Mouse (Mus musculus): ENCODE data around the gene Mettl3.
"Not testable (repeated sequence)": the region's sequence is repeated elsewhere in the genome, so short reads cannot be mapped to it uniquely, and the experiment has no call there.

Gene Mettl3

GRCm38 (mm10) chr14:52304644-52305271, at the start of gene Mettl3:
Mettl3 (minus strand) TSS chr14:52305128.
- peak; percentile 91 for DNase-seq (ENCODE audit: extremely low read depth, low read depth)

GRCm38 (mm10) chr14:52339512-52339852, 34.6 kb upstream of the Mettl3 start:
- no peak for DNase-seq (ENCODE audit: extremely low read depth, low read depth)

GRCm38 (mm10) chr14:52338751-52339511, 34.0 kb upstream of the Mettl3 start:
- peak; percentile 70 for DNase-seq (ENCODE audit: extremely low read depth, low read depth)

GRCm38 (mm10) chr14:52332171-52332570, 27.2 kb upstream of the Mettl3 start:
- DNase-seq (ENCODE audit: extremely low read depth, low read depth) = no peak

GRCm38 (mm10) chr14:52331069-52331750, 26.3 kb upstream of the Mettl3 start:
- no peak for DNase-seq (ENCODE audit: extremely low read depth, low read depth)

- DNase-seq (ENCODE audit: extremely low read depth, low read depth) = no peak
Observed at GRCm38 (mm10) chr14:52327910-52328812, 23.2 kb upstream of the Mettl3 start, which contains the start of gene Sall2. Sall2 (minus strand) TSS chr14:52328762.

GRCm38 (mm10) chr14:52327375-52327901, 22.5 kb upstream of the Mettl3 start:
- no peak for DNase-seq (ENCODE audit: extremely low read depth, low read depth)

- DNase-seq (ENCODE audit: extremely low read depth, low read depth) = no peak
Observed at GRCm38 (mm10) chr14:52325890-52326289, 21.0 kb upstream of the Mettl3 start.

- DNase-seq (ENCODE audit: extremely low read depth, low read depth) = no peak
Observed at GRCm38 (mm10) chr14:52319361-52319760, 14.4 kb upstream of the Mettl3 start.

GRCm38 (mm10) chr14:52316441-52317225, 11.7 kb upstream of the Mettl3 start:
- no peak for DNase-seq (ENCODE audit: extremely low read depth, low read depth)

- no peak for DNase-seq (ENCODE audit: extremely low read depth, low read depth)
Observed at GRCm38 (mm10) chr14:52315792-52316440, 11.0 kb upstream of the Mettl3 start.

- no peak for DNase-seq (ENCODE audit: extremely low read depth, low read depth)
Observed at GRCm38 (mm10) chr14:52315283-52315780, 10.4 kb upstream of the Mettl3 start.

- DNase-seq (ENCODE audit: extremely low read depth, low read depth) = no peak
Observed at GRCm38 (mm10) chr14:52314808-52315150, 9.9 kb upstream of the Mettl3 start.

- no peak for DNase-seq (ENCODE audit: extremely low read depth, low read depth)
Observed at GRCm38 (mm10) chr14:52313931-52314807, 9.2 kb upstream of the Mettl3 start.

GRCm38 (mm10) chr14:52310906-52311305, 6.0 kb upstream of the Mettl3 start:
- no peak for DNase-seq (ENCODE audit: extremely low read depth, low read depth)

- not testable (repeated sequence) for DNase-seq (ENCODE audit: extremely low read depth, low read depth)
Observed at GRCm38 (mm10) chr14:52310343-52310742, 5.4 kb upstream of the Mettl3 start.

- DNase-seq (ENCODE audit: extremely low read depth, low read depth) = no peak
Observed at GRCm38 (mm10) chr14:52306100-52306499, 1.2 kb upstream of the Mettl3 start.

GRCm38 (mm10) chr14:52303517-52303916, 1.4 kb downstream of the Mettl3 start:
- DNase-seq (ENCODE audit: extremely low read depth, low read depth) = not testable (repeated sequence)
